Mouse (Mus musculus) bone marrow, adult 2 months (tissue): ENCODE measurements at regions not wholly inside any gene's neighbourhood (a gene's known extent, or its start where the extent isn't known, plus 50 kb on each side); places are given as distances from the start of the nearest gene placed in this dataset.

Experiments used
- CTCF ChIP-seq: fragments of 200-500 bp; IDR thresholded peaks from 2 replicates; pipeline ENCODE4 v1.5.1; 2011; ENCODE audit warnings: low read length, control low read depth; ENCODE audit not compliant: control insufficient read depth, insufficient read depth
- POLR2A ChIP-seq: fragments of 200-500 bp; IDR thresholded peaks from 2 replicates; pipeline ENCODE4 v1.6.1; 2011; ENCODE audit warnings: low read depth, mild to moderate bottlenecking, control low read depth, low read length, borderline replicate concordance; ENCODE audit not compliant: control insufficient read depth

DNA sequence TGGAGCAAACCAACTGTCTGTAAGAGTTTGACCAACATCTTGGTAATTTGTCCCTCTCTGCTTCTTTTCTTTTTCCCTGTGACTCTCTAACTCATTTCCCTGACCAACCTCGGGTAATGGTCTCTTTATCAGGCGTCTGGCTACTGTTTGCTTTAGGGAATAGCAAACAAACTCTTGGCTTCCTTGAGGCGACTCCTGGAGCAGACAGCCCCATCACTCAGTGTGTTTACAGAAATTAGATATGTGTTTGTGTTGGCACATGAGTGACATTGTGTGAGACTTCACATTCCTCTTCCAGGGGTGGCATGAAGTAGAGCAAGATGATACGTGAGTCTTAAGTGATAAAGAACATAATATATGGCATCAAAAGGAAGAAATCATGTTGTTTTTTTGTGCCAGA is 195.7 kb upstream of the Hhip start:
- TF ChIP-seq CTCF: no peak
- TF ChIP-seq POLR2A: no peak
